Mouse (Mus musculus): Measurements from ENCODE around the gene Apoc3. TPM values are rescaled to one million over a fixed set of nuclear protein-coding genes. Genes with fewer than 3 reads are reported as not detected.

Apoc3 gene
- 1 to 10 TPM in 3 of 4 experiments, not detected in 1; 1.4 to 1.6 (median 1.6) TPM for total RNA-seq (2022)

DNA sequence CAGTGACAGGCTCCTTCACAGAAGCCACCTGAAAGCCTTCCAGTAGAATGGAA, at the start of gene Apoc3:
Gene Apoc3 (minus strand): TSS at position 41 of the 53 bp plus-strand sequence.
- no peak for DNase-seq (ENCODE audit: low spot score in 2 of 2)

DNA sequence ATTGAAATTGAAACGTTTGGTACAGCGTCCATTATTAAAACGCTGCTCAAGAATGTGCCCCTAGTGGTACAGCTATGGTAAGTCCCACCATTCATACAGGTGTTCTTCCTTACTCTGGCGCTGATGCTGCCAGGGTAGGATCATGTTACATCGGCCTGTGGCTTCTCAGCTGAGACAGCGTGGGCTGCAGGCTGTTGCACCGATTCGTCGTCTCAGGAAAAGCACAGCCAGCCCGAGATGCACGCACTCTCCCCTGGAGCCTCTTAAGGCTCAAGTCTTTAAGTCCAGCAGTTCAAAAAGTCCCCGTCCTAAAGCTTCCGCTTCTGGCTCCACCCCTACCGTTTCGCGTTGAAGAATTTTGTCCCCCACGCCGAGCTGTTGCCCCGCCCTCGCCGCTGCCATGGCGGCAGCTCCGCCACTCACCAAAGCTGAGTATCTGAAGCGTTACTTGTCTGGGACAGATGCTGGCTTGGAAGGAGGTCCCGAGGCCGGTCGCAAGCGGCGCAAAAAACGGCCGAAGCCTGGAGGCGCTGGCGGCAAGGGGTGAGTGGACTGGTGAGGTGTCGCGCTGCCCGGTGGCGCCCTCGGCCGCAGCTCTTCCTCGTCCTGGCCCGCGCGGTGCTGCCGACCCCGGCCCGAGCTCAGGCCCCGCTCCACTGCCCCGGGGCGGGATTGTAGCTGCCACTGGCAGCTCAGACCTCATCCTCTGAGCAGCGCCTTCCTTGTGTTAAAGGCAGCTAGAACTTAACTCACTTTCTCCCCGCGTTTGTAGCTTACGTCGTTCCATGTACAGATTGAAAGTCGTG, 47.4 kb upstream of the Apoc3 start, which contains the start of gene Bud13:
Gene Bud13 (plus strand): TSS at position 378 of the 806 bp plus-strand sequence.
- peak; percentile 80 to 98 for DNase-seq (ENCODE audit: low spot score in 2 of 2)

DNA sequence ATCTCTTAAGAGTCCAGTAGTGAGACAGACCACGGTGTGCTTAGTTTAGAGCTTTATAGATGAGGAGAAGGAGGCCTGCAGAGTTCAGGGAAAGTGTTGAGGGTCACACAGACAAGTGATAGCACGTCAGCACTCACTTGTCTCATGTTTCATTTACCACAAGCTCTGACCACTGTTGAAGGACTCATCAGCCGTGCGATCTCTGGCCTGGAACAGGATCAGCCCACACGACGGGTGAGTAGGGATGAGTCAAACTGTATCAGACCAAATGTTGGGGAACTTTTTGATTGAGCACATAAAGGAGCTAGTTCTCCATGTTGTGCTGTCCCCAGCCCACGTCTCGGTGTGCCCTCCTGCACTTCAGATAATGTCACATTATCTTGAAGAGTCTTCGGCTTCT, 39.1 kb upstream of the Apoc3 start:
- no peak for DNase-seq (ENCODE audit: low spot score in 2 of 2)

DNA sequence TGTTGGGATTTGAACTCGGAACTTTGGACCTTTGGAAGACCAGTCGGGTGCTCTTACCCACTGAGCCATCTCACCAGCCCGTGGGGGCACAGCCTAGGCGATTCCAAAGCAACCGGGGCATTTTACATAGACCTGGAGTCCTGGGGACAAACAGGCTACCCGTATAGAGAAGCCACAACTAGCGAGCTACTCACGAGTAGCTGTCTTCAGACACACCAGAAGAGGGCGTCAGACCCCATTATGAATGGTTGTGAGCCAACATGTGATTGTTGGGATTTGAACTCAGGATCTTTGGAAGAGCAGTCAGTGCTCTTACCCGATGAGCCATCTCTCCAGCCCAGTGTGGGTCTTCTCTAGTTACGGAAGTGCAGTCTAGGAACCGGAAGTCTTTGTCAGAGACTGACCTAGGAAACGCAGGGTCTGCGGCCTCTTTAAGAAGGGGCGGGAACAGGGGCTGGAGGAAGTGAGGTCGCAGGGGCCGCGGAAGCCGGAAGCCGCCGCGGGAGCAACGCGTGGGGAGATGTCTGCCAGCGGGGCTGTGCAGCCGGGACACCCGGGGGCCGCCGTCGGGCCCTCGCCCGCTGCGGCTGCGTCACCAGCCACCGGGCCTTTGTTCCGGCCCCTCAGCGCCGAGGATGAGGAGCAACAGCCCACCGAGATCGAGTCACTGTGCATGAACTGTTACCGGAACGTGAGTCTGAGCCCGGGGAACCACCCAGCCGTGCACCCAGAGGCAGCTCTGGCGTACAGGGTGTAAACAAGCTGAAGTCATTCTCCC, 37.4 kb upstream of the Apoc3 start, which contains the start of gene Zpr1:
Gene Zpr1 (plus strand): TSS at position 388 of the 778 bp plus-strand sequence.
- peak; percentile 71 to 89 for DNase-seq (ENCODE audit: low spot score in 2 of 2)

DNA sequence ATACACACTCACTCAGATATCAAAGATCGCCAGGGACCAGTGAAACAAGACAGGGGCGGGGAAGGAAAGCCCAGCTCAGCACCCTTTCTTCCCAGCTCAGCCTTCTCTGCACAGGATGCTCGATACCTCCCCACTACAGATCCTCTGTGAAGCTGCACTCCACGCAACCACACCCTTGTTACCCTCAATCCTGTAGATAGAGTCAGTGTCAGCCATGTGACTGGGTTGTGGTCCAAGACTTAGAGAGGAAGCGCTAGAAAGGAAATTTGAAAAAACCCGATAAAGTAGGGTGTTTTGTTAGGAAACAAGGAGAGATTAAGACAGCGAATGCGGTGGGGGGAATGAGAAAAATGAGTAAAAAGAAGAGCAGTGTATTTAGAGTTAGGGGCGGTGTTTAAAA, 36.6 kb upstream of the Apoc3 start:
- DNase-seq (ENCODE audit: low spot score in 2 of 2): no peak

DNA sequence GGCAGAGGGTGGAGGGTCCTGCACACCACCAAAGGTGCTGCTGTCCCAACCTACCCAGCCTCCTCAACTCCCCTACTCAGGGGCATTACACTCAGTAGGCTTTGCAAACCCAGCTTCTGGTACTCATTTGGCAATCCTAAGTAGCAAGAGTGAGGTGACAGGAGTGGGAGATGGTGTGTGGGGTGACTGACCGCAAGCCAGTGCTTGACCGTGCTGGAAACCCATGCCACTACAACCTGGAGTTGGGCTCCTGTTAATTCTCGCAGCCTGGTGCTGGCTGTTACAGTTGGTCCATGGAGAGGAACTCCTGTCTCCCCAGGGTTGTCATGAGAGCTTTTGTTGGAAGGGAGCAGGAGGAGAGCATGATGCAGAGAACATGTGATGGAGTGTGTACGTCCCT, 35.3 kb upstream of the Apoc3 start:
- no peak for DNase-seq (ENCODE audit: low spot score in 2 of 2)

DNA sequence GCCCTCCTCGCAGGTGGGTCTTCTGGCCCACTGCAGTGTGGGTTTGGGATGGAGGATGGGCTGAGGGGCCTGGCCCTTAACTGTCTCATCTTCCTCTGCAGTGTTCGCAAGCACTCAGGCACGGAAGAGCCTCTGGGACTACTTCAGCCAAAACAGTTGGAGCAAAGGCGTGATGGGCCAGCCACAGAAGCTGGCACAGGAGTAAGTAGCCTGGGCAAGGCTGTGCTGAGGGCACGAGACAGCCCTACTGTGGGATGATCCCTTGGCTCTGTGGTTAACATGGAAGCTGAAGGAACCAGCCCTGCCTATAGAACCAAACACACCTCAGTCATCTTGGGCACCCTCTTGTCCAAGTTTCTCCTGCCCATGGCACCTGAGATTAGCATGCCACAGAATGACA, 33.7 kb upstream of the Apoc3 start:
- no peak for DNase-seq (ENCODE audit: low spot score in 2 of 2)

DNA sequence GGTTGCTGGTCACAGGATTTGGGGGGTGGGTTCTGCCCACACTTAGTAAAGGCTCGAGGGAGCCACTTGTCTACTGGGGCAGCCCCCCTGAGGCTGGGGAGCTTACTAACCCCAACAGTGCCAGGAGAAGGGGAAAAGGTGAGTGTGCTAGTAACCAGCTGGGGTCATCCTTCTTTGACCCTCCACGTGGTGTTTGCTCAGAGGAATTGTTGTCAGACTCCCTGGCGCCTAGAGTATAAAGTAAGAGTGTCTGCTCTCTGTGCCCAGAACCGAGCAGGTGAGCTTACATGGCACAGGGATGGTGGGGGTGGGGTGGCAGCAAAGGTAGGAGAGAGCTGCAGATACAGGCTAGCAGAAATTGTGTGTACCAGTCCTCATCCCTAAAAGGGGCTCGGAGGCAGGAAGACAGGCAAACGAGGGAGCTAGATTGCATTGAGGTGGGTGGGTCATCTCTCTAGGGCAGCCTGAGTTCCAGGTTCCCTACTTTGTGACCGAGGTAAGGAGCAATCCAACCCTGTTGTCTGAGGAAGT, 33.0 kb upstream of the Apoc3 start, which contains the start of gene Apoa5:
Gene Apoa5 (plus strand): TSS at position 291 of the 531 bp plus-strand sequence.
- DNase-seq (ENCODE audit: low spot score in 2 of 2): no peak

DNA sequence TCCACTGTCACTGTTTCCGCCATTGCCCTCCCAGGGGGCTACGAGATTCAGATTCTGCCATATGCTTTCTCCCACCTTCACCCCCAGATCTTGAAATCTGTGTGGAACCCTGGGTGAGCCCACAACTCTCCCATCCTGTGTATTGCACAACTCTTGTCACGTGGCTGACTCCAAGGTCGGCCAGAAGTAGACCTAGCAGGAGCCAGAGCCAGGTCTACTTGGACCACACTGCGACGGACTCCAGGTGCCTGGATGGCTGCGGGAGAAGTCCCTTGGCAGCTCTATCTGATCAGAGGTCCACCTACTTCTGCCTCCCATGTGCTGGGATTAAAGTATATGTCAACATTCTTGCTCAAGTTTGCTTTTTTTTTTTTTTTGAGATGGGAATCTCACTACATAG, 25.7 kb upstream of the Apoc3 start:
- no peak for DNase-seq (ENCODE audit: low spot score in 2 of 2)

DNA sequence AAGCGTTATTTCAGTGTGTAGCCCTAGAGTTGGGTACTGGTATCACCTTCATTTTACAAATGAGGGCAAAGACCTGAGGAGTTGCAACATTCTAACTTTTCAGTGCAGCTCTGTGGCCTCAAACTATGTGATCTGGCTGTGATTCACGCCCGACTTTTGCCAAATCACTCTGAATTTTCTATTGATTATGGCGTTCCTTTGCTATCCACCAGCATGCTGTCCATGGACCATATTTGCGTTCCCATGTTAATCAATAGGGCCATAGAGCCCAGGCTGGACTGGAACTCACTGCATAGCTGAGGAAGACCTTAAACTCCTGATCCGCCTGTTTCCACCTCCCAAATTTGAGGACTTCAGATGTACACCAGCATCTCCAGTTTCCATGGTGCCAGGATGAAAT, 23.7 kb upstream of the Apoc3 start:
- no peak for DNase-seq (ENCODE audit: low spot score in 2 of 2)

DNA sequence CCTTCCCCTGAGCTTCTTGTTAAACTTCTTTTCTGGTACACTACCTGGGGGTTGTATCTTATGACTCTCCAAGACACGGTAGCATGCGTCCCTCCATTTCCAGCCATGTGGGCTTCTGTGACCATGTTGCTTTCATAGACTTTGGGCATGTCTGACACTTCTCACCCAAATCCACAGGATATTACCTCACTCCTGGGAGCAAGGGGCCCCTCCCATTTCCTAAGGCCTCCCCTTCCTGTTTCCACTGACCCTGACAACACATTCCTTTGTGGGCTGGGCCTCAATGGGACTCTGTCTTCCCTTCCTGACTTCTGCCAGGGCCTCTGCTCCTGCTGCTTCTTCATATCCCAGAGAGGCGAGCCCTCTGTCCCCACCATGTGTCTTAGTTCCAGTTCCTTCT, 22.1 kb upstream of the Apoc3 start:
- no peak for DNase-seq (ENCODE audit: low spot score in 2 of 2)

DNA sequence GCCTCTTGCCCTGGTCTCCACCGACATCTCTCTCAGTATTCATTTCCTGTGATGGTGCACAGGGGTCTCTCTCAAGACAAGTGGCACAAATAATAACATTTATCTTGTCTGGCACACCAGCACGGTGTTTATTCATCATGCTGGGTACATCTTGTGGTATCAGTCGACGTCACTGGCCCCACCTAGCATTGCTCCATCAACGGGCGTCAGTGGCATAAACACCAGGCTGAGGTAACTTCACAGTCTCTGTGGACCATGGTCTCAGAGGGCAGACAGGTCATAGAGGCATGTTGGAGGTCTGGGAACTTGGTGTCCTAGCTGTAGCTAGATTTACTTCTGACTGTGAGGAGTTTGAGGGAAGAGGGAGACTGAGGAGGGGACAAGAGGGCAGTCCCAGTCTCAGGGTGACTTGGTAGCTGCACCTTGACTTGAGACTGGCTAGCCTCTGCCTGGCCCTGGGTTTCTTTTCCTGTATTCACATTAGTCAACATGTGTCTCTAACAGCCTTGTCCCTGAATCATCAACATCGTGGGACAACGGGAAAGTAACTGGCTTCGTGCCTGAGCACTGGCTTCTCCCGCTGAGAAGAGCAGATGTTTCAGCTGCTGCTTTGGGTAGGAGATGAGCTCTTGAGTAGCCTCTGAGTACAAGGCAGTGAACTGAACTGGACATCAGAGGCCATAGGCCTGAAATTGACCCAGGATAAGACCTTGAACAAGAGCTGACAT, 21.4 kb upstream of the Apoc3 start:
- no peak for DNase-seq (ENCODE audit: low spot score in 2 of 2)

DNA sequence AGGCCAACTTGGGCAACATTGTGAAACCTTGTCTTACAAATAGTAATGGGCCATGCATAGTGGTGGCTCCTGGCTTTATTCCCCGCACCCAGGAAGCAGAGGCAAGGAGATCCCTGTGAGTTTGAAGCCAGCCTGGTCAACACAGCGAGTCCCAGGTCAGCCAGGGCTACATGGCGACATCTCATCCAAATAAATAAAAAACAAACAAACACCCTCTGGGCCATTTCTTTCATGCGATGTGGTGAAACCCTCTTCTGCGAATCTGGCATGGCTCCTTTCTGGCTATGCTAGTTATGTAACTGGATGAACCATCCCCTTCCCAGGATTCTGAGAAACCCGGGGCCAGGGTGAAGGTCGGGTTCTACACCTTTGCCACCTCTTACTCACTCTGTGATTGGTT, 20.7 kb upstream of the Apoc3 start:
- no peak for DNase-seq (ENCODE audit: low spot score in 2 of 2)

DNA sequence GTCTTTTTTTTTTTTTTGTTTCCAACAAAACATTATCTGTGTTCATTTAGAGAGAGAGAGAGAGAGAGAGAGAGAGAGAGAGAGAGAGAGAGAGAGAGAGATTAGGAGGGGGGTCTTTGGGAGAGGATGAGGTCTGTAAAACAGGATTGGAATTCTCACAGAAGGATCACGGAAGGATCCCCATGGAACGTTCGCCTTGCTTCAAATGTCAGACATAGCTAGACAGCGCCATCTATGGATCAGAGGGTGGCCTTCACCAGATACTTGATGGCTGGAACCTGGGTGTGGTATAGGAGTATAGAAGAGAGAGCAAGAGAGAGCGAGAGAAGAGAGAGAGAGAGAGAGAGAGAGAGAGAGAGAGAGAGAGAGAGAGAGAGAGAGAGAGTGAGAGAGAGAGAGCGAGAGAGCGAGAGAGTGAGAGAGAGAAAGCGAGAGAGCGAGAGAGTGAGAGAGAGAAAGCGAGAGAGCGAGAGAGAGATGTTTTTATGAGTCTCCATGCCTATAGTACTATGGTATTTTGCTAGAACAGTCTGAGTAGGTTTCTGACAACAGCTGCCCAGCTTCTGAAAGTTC, 11.4 kb upstream of the Apoc3 start:
- no peak for DNase-seq (ENCODE audit: low spot score in 2 of 2)

DNA sequence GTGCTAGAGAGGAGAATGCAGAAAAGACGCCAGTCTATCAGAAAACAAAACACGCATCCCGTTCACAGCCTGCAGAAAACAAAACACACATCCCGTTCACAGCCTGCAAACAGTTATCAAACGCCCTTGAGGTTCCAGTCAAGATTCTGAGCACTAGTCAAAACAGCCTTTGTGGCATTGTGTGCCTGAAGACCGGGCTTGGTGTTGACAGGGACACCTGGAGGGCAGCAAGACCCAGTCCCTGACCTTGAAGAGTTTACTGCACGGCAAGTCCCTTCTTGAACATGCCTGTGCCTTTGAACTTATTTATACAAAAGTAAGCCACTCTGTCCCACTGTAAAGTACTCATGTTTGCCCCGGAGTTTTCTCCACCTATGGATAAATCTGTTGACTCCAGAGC, 8.1 kb upstream of the Apoc3 start:
- no peak for DNase-seq (ENCODE audit: low spot score in 2 of 2)

DNA sequence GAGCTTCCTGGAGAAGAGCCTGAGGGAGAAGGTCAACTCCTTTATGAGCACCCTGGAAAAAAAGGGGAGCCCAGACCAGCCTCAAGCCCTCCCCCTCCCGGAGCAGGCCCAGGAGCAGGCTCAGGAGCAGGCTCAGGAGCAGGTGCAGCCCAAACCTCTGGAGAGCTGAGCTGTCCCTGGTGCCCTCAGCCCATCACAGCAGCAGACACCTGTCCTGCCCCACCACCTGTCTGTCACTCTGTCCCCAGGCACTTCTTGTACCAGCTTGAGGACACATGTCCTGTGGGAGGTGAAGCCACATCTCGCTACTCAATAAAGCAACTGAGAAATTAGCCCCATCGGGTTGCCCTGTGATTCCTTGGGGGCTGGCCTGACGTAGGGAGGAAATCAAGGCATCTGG, 7.7 kb upstream of the Apoc3 start:
- no peak for DNase-seq (ENCODE audit: low spot score in 2 of 2)

DNA sequence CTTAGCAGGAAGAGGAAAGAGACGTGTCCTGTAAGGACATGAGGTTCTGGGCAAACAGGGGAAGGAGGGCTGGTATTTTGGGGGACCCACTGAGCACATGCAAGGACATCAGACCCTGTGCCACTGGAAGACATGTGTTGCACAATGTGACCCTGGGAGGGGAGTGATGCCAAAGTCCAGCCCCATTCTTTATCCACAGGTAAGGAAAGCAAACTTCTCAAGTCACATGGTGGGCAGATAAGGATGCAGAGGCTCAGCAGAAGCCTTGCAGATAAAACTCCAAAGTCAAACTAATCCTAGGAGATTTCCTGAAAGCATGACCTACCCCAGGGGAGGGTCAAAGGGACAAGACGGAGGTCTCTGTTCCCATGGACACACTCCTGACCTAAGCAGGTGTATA, 6.4 kb upstream of the Apoc3 start:
- DNase-seq (ENCODE audit: low spot score in 2 of 2): no peak

DNA sequence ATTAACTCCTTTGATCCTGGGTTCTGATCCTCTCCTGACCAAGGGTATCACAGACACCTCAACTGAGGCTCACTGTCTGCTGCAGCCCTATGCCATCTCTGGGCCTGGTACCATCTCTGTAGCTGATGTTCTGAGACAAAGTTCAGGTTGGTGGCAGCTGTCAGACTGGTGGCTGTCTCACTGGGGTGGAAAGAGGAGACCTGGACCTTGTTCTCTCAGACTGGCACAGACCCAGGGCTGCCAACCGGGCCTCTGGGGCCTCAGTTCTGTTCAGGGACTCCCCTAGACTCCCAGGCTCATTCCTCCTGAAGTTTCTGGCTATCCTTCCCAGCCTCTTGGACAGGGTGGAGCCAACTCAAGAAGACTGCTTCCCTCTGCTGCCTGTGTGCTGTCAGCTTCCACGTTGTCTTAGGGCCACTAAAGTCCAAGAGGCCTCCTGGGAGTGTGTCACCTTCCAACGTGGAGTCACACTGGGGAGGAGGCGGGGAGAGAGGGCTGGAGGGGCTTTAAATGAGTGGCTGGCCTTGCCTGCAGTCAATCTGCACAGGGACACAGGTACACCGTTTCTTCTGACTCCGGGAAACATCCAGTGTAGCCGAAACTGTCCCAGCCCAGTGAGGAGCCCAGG, 5.2 kb upstream of the Apoc3 start, which contains the start of gene Apoa4:
Gene Apoa4 (plus strand): TSS at position 171 of the 628 bp plus-strand sequence.
- no peak for DNase-seq (ENCODE audit: low spot score in 2 of 2)

DNA sequence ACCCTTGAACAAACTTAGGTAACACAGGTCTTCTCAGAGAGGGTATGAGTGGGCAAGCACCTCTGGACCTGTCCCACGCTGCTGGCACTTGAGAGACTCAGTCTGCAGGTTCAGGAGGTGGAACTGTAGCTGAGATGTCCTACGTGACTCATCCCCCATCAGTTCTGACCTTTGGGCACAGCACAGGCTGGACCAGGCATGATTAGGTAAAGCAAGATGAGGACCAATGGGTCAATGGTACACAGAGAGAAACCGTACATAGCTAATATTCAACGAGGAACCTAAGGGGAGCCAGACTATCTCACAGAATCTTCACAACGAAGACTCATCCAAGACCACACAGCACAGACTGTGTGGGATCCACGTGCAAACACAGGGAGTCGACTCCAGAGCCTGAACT, 3.4 kb upstream of the Apoc3 start:
- DNase-seq (ENCODE audit: low spot score in 2 of 2): no peak

DNA sequence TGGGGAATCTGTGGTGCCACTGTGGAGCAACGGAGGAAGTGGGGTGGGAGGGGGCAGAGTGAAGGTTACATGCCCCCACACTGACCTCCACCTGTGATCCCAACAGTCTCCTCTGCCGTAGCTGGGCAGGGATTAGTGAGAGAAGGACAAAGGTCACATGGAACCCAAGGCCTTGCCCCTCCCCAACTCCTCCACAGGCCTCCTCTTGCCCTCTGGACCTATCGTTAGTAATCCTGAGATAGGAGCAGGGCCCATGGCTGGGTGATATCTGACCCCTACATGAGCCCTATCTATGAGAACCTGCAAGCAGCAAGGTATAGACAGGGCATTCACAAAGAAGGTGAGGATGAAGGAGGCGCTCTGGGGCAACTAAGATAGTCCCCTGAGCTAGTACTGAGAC, 213 bp upstream of the Apoc3 start:
- DNase-seq (ENCODE audit: low spot score in 2 of 2): no peak

DNA sequence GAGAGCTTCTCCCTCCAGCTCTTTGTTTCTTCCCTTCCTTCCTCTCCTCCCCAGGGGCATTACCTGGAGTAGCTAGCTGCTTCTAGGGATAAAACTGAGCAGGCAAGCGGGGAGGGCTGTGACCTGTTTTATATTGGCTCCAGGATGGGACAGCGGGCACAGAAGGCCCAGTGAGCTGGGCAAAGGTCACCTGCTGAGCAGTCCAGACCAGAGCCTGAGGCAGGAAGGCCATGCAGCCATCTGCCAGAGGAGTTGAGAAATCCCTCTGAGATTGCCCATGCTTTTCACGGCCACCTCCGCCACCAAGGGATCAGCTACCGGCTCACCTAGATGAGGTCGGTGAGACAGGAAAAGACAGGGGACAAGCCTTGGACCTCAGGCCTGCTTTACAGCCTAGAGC, 240 bp downstream of the Apoc3 start:
- no peak for DNase-seq (ENCODE audit: low spot score in 2 of 2)

All from left cerebral cortex, adult 8-10 months (tissue).